Mouse (Mus musculus): ENCODE measurements around the gene Ccdc163.

Ccdc163 gene

DNA sequence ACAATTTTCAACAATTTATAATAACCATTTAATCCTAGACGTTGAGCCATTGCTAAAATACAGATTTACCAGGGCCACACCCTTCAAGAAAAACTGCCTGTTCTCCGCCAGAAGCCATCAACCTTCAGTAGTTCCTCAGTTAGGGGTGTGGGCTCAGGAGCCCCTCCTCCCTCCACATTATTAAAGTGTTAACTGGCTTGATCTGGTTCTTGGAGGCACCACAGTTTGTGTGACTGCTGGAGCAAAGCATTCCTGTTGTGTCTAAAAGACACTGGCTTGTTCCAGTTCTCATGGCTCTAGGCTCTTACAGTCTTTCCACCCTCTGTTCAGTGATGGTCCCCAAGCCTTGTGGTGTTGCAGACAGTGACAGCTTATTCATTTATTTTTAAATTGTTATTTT is 72.2 kb downstream of the Ccdc163 start:
- no peak for DNase-seq (ENCODE audit: low spot score in 2 of 2)

DNA sequence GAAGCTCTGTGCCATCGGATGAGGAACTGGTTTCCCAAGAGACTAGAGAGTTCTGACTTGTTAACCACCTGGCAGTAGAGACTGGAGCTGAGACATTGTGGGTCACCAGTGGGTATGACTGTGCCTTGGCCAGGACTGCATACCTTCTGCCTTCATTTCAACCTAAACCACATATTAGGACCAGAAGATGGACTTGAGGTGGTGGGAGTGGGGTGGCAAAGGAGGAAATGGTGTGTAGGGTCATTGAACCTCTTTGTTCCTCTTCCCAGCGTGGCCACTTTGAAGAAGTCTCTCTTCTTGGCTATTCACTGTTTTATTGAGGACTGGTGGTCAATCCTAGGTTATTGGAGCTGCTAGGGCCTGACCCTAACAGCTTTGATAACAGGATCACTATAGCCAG is 73.1 kb downstream of the Ccdc163 start:
- no peak for DNase-seq (ENCODE audit: low spot score in 2 of 2)

DNA sequence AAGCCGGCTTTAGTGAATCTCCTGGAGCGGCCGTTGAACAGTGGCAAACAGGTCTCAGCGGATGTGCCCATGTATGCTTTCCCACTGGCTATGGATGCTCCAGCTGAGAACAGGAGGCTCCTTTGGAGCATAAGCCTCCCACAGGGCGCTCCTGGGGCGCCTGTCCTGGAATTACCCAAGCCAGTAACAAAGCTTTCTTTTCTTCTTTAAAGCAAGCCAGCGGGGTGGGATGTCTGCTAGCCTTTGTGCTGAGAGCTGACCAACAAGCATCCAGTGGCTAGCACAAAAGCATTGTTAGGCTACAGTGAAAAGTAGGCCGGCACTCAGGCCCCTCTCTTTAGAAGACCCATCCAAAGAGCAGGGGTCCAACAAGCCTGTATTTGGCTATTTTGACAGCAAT is 73.9 kb downstream of the Ccdc163 start:
- DNase-seq (ENCODE audit: low spot score in 2 of 2): peak in 1 of 2 experiments; percentile 25

DNA sequence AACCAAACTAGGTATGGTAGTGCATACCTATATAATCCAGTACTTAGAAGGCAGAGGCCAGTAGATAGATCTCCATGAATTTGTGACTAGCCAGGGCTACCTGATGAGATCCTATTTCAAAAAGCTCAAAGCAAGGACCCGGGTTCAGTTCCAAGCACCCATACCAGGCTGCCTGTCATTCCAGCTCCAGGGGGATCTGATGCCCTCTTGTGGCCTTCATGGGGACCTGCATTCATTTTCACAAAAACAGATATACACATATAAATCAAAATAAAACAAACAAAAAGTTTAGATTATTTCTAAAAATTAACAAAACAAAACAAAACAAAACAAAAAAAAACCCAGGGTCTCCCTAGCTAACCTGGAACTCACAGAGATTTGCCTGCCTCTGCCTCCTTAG is 78.3 kb downstream of the Ccdc163 start:
- no peak for DNase-seq (ENCODE audit: low spot score in 2 of 2)

DNA sequence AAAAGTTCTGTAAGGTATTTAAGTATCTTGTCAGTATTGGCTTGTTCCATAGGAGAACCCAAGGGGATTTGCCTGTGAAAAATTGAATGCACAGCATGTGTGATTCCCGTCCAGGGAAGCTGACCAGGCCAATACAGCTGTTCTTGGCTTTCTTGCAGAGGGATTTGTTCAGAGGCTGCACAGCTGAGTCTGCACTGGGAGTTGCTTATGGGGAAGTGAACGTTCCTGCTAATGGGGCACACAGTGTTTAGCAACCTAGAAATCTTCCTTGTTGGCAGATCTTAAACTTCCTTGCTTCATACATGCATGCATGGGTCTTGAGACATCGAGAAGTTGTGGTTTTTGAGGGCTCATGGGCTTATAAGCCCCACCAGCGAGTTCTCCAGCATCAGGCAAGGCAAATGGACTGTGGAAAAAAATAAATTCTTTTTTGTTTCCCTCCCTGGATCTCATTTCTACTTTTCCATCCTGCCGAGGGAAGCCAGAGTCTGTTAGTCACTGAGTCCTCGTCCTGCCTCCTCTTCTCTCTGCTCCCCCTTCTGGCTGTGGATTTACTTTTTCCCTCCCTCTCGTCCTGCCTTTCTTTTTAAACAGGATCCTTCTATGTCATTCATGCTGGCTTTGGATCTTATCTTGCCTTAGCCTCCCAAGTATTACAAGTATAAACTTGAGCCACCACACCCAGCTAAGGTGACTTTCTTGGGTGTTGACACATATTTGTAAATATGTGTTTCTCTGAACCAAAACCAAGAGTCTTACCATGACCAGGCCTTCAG is 79.9 kb downstream of the Ccdc163 start:
- no peak for DNase-seq (ENCODE audit: low spot score in 2 of 2)

DNA sequence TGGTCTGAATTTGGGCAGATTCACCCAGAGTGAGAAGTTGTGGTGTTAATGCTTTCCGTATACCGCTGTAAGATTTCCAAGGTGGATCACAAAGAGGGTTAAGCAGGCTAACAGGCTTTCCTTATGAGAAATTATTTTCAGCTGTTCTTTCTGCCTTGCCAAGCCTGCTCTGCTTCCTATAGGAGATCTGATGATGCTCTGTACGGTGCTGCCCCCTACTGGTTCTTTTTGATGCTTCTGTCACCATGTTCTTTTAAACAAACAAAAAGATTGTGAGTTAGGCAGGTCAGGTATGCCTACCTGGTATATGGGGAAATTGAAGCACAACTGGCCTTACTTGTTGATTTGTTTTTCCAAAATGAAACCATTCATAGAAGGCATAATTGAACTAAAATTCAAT is 80.6 kb downstream of the Ccdc163 start:
- DNase-seq (ENCODE audit: low spot score in 2 of 2): peak; percentile 59 to 95

DNA sequence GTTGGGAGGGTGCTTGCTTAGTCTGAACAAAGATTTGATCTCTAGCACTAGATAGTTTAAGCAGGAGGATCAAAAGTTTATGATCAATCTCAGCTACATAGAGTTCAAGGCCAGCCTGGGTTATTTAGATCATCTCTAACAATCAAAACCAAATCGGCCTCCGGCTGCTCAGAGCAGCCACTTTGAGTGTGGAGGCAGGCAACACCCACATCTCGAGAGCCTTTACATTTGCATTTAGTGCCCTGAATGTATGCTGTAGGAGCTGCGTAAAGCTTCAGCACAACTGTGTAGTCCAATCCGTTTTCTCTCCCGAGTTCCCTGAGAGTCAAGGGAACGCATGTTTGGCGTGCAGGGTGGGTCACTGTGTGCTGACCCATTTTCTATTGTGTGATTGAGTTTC is 84.1 kb downstream of the Ccdc163 start:
- DNase-seq (ENCODE audit: low spot score in 2 of 2): no peak

DNA sequence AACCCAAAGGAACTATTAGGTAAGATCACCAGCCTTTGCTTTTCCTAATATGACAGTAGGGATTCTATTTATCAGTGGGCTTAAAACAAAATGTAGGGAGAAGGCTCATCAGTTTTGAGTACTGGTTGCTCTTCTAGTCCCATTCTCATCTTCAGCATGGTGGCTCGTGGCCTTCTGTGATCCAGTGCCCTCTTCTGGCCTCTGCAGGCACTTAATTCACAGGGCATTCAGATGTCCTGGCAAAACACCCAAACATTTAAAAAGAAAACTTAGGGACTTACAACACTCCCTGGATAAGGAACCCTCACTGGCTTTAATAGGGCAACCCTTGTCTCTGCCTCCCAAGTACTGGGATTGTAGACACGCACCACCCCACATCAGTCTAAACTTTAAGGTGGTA is 86.0 kb downstream of the Ccdc163 start:
- DNase-seq (ENCODE audit: low spot score in 2 of 2): no peak

DNA sequence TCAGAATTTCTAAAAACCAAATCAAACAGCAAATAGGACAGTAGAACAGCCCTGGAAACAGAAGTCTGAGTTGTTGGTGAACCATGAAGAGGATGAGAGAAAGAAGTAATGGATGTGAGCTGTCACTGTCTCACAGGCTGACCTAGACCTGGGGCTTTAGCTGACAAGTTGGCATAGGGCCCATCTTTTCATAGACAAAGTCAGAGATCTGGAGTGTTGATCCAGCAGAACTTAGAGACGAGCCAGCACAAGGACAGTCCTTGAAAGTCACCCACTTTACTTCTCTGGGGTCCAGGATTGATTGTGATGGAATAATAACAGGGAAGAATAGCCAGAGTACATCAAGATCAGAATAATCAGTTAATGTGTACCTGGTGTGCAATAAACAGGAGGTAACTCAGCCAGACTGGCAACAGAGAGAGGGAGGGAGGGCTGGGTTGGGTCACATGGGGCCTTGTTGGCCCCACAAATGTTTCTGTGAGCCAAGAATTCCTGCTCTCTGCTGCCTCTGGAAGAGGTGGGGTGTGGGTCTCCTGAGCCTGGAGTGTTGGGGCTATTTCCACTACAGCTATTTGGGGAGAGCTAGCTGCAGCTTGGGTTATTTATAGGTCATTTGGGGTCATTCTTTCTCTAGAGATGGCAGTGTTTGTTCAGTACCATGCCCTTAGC is 88.3 kb downstream of the Ccdc163 start:
- no peak for DNase-seq (ENCODE audit: low spot score in 2 of 2)

DNA sequence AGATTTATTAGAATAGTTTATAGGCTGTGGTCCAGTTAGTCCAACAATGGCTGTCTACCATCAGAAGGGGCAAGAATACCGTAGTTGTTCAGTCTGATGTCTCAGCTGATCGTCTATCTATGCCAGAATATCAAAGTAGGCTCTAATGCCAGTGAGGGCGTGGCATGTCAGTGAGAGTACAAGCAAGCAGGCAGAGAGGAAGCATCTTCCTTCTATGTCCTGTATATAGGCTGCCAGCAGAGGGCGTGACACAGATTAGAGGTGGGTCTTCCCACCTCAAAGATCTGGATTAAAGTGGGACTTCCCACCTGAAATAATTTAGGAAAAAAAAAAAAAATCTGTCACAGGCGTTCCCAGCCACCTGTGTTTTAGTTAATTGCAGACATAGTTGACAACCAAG is 91.6 kb downstream of the Ccdc163 start:
- DNase-seq (ENCODE audit: low spot score in 2 of 2): no peak
